Mouse (Mus musculus): Measurements from ENCODE around the gene Hist1h2af. TPM values are rescaled to one million over a fixed set of nuclear protein-coding genes. Genes with fewer than 3 reads are reported as not detected.
A peak's percentile ranks its signal among the peaks of the same experiment; 100 is the strongest.
"Not testable (repeated sequence)": the region's sequence is repeated elsewhere in the genome, so short reads cannot be mapped to it uniquely, and the experiment has no call there.

Hist1h2af gene
- polyA plus RNA-seq, 1 experiment from 2014 or later = 9.5 TPM

- WGBS = under 1% methylated on average over 64 of the region's 70 CpGs
Measured at GRCm38 (mm10) chr13:23530901-23531875, 2.5 kb upstream of the Hist1h2af start, which contains the start of gene Hist1h4h. TSS of gene Hist1h4h (plus strand) at chr13:23531050.

DNA sequence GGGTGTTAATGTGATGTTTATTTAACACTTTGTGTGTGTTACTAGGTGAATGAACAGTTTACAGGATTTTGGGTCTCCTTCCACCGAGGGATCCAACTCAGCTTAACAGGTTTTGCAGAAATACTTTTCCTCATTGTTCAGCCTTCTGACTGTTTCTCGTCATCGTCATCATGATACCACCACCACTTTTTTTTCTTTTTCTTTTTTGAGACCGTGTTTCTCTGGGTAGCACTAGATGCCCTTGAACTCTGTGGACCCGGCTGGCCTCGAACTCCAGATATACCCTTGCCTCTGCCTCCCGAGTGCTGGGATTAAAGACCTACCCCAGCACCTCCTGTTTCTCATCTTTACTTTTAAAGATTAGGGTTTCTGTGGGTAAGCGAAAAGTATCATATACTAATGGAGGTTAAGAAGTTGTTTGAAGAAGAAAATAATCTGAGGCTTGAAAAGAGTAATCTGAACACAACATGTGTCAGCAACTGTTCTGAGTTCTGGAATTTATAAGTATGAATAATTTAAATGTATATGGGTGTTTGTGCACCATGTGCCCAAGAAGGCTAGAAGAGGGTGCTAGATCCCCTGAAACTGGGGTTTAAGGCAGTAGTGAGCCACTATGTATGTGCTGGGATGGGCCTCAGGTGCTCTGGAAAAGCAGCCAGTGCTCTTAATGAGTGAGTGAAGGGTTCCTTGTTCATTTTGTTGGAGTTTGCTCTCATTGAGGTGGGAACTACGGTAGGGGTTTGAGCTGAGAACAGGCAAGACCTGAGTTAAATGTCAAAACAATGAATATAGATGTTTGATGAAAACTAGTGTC lies 1.2 kb upstream of the Hist1h2af start:
- Histone ChIP-seq H3K4me1 (peaks cover 50% of the 10 kb centered on the region), H3K9me3 (replicated peaks) (no peaks in the 10 kb centered on the region), H3K4me3 (peak overlapping the region; percentile 65), H3K27me3 (ENCODE audit: low read depth, poor library complexity, severe bottlenecking) (no peaks in the 10 kb centered on the region), H3K27ac (replicated peaks) (peak overlapping the region; percentile 97), H3K36me3 (no peaks in the 10 kb centered on the region)
- WGBS = 28% methylated on average over 9 of the region's 9 CpGs
- DNase-seq (ENCODE audit: low spot score) = no peak

More at GRCm38 (mm10) chr13:23530901-23531875, 2.5 kb upstream of the Hist1h2af start, which contains the start of gene Hist1h4h:
- Histone ChIP-seq H3K27ac (replicated peaks) (peak within 1 kb of the TSS; percentile 97), H3K36me3 (no peaks in the 10 kb centered on the region), H3K9me3 (replicated peaks) (no peaks in the 10 kb centered on the region), H3K27me3 (ENCODE audit: low read depth, poor library complexity, severe bottlenecking) (no peaks in the 10 kb centered on the region), H3K4me1 (peaks cover 45% of the 10 kb centered on the region), H3K4me3 (peak within 1 kb of the TSS; percentile 65)
- peak; percentile 96 for DNase-seq (ENCODE audit: low spot score)

DNA sequence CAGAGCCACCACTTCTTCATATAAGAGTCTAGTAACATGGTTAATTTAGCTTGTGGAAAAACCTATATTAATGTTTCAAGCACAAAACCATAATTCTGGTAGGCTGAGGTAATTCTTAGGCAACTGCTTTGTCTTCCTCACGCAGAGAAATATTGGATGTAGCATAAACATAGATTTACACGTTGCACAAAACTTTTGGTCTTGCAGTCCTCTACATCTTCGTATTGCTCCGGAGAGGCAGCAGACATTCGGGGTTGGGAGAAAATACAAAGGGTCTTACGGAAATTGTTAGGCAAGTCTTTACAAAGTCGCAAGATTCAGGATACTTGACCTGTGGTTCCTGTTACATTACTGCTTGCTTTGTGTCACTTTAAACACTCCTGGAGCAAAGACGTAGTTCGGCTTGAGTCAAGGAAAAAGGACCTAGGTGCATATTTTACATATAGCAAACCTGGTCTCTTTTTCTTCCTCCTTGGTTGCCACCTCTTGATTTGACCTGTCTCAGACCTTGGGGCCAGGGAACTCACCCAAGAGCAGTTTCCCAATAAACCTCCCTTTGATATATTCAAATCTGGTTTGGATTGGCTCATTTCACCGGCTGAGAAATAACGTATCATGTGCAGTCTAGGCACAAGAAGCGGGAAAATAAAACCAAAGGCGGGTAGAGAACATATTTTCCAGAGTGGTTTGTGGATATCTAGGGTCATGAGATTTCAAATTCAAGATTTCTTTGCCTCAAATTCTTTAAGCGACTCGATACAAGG lies 844 bp downstream of the Hist1h2af start:
- H3K36me3 ChIP-seq = no peaks in the 10 kb centered on the region
- 2% methylated on average over 15 of the region's 15 CpGs for WGBS
- no peak for DNase-seq (ENCODE audit: low spot score)
- peak overlapping the region; percentile 65 for H3K4me3 ChIP-seq
- no peaks in the 10 kb centered on the region for H3K27me3 ChIP-seq (ENCODE audit: low read depth, poor library complexity, severe bottlenecking)
- H3K27ac ChIP-seq (replicated peaks) = peak overlapping the region; percentile 97
- peaks cover 47% of the 10 kb centered on the region for H3K4me1 ChIP-seq
- H3K9me3 ChIP-seq (replicated peaks) = no peaks in the 10 kb centered on the region

DNA sequence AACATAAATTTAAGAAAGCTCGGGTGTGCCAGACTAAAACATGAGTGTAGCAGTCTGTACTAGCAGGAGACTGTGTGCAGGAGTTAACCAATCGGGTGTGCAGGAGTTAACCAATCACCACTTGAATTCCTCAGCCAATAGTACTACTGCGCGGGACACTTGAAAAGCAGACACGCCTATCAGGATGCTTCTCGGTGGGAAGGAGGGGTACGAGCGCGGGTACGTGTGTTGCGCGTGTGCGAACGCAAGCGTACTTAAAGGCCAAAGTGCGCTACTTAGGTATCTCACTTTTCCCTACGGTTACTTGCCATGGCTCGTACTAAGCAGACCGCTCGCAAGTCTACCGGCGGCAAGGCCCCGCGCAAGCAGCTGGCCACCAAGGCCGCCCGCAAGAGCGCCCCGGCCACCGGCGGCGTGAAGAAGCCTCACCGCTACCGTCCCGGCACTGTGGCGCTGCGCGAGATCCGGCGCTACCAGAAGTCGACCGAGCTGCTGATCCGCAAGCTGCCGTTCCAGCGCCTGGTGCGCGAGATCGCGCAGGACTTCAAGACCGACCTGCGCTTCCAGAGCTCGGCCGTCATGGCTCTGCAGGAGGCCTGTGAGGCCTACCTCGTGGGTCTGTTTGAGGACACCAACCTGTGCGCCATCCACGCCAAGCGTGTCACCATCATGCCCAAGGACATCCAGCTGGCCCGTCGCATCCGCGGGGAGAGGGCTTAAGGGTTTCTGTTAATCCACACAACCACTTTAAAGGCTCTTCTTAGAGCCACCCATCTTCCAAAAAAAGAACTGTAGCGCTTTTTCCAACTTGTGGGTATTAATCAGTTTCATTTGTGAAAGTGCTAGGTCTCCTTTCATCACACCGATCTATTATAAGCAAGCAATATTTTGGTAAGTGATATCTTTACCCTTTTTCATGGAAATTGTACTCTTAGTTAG lies 1.7 kb downstream of the Hist1h2af start, which contains the start of gene Hist1h3g:
Hist1h3g (plus strand) TSS at position 286 of the 939 bp plus-strand sequence.
- Histone ChIP-seq H3K27ac (replicated peaks) (peak within 1 kb of the TSS; percentile 97), H3K4me1 (peaks cover 44% of the 10 kb centered on the region), H3K4me3 (peak within 1 kb of the TSS; percentile 65)
- not testable (repeated sequence) for H3K27me3 ChIP-seq (ENCODE audit: low read depth, poor library complexity, severe bottlenecking); H3K9me3 ChIP-seq (replicated peaks); H3K36me3 ChIP-seq
- under 1% methylated on average over 53 of the region's 62 CpGs for WGBS
- peak; percentile 92 for DNase-seq (ENCODE audit: low spot score)

- H3K4me3 ChIP-seq = peak overlapping the region; percentile 65
- DNase-seq (ENCODE audit: low spot score) = no peak
- no peaks in the 10 kb centered on the region for H3K27me3 ChIP-seq (ENCODE audit: low read depth, poor library complexity, severe bottlenecking)
- H3K4me1 ChIP-seq = peaks cover 44% of the 10 kb centered on the region
- no peaks in the 10 kb centered on the region for H3K9me3 ChIP-seq (replicated peaks)
- peak overlapping the region; percentile 97 for H3K27ac ChIP-seq (replicated peaks)
- 23% methylated on average over 7 of the region's 7 CpGs for WGBS
- no peaks in the 10 kb centered on the region for H3K36me3 ChIP-seq
Measured at GRCm38 (mm10) chr13:23536076-23536822, 2.5 kb downstream of the Hist1h2af start.

DNA sequence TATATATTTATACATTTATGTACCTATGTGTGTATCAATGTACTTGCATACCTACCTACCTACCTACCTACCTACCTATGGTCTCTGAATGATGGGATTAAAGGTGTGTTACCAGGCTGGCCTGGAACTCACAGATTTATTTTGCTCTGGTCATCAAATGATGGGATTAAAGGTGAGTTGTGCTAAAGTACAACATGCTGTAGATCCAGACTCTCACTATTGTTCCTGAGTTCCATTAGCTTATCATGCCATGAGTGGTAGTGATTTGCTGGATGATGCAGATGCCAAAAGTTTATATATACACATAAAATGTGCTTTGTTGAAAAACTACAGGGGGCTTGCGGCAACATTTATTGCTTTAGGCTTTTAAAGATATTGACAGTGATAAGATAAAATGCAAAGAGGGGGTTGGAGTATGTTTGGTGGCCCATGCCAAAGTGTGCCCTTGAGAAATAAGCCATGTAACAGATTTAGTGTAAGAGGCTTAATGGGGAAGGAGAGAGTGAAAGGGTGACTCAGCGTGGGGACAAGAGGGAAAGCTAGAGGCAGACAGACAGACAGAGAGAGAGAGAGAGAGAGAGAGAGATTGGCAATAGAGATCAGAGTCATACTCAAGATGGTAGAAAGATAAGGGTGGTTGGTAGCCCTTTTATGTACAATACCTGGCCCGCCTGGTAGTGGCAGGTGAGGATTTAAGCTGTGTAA lies 3.5 kb downstream of the Hist1h2af start:
- DNase-seq (ENCODE audit: low spot score) = no peak
- no peaks in the 10 kb centered on the region for H3K36me3 ChIP-seq
- H3K27ac ChIP-seq (replicated peaks) = peak overlapping the region; percentile 97
- peak overlapping the region; percentile 65 for H3K4me3 ChIP-seq
- no peaks in the 10 kb centered on the region for H3K27me3 ChIP-seq (ENCODE audit: low read depth, poor library complexity, severe bottlenecking)
- H3K4me1 ChIP-seq = peaks cover 47% of the 10 kb centered on the region
- WGBS = 82% methylated on average over 3 of the region's 3 CpGs
- no peaks in the 10 kb centered on the region for H3K9me3 ChIP-seq (replicated peaks)

DNA sequence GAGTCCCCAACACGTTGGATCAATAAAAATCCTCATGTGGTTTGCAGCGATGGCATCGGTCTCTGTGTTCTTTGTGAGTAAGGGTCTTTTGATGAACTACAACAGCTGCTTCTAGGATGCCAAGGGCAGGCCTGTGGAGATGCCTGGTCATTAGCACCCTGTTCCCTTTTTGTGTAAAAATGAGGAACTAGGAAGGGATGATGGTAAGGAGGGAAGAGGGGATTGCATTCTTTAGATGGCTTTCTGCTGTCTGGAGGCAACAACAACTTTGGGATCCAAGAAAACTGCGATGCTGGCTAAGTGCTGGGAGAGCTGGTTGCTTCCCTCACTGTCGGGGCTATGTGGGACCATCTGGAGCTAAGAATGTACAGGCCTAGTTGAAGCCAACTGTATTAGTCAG lies 4.5 kb downstream of the Hist1h2af start:
- no peaks in the 10 kb centered on the region for H3K27me3 ChIP-seq (ENCODE audit: low read depth, poor library complexity, severe bottlenecking)
- WGBS = 84% methylated on average over 5 of the region's 5 CpGs
- H3K9me3 ChIP-seq (replicated peaks) = no peaks in the 10 kb centered on the region
- H3K36me3 ChIP-seq = no peaks in the 10 kb centered on the region
- H3K4me1 ChIP-seq = peaks cover 42% of the 10 kb centered on the region
- peak overlapping the region; percentile 61 for H3K27ac ChIP-seq (replicated peaks)
- no peak for DNase-seq (ENCODE audit: low spot score)
- 0 out of 2 replicates have a peak overlapping the region, but pooled peaks have one; percentile 7 for H3K4me3 ChIP-seq

DNA sequence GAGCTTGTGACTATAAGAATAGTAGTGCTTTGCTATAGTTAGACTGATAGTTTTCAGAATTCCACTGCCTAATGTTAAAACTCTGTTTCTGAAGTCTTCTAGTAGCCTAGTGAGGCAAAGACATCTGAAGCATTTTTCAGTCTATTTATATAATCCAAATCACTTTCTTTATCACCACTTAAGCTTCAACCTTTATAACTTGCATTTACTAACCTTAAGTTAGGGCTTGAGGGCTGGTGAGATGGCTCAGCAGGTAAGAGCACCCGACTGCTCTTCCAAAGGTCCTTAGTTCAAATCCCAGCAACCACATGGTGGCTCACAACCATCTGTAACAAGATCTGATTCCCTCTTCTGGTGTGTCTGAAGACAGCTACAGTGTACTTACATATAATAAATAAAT lies 6.1 kb downstream of the Hist1h2af start:
- H3K9me3 ChIP-seq (replicated peaks); DNase-seq (ENCODE audit: low spot score); H3K36me3 ChIP-seq; H3K27ac ChIP-seq (replicated peaks); H3K4me3 ChIP-seq; H3K27me3 ChIP-seq (ENCODE audit: low read depth, poor library complexity, severe bottlenecking): not testable (repeated sequence)
- WGBS = 72% methylated on average over 1 of the region's 1 CpGs
- peaks cover 34% of the 10 kb centered on the region for H3K4me1 ChIP-seq

GRCm38 (mm10) chr13:23541497-23541896 lies 7.8 kb downstream of the Hist1h2af start:
- Histone ChIP-seq H3K27me3 (ENCODE audit: low read depth, poor library complexity, severe bottlenecking) (no peaks in the 10 kb centered on the region), H3K36me3 (no peaks in the 10 kb centered on the region), H3K4me3 (peak overlapping the region; percentile 60; the same call in 1 of the 2 replicates), H3K9me3 (replicated peaks) (no peaks in the 10 kb centered on the region), H3K27ac (replicated peaks) (peak overlapping the region; percentile 95), H3K4me1 (peaks cover 32% of the 10 kb centered on the region)
- DNase-seq (ENCODE audit: low spot score) = no peak
- WGBS = 83% methylated on average over 3 of the region's 3 CpGs

DNA sequence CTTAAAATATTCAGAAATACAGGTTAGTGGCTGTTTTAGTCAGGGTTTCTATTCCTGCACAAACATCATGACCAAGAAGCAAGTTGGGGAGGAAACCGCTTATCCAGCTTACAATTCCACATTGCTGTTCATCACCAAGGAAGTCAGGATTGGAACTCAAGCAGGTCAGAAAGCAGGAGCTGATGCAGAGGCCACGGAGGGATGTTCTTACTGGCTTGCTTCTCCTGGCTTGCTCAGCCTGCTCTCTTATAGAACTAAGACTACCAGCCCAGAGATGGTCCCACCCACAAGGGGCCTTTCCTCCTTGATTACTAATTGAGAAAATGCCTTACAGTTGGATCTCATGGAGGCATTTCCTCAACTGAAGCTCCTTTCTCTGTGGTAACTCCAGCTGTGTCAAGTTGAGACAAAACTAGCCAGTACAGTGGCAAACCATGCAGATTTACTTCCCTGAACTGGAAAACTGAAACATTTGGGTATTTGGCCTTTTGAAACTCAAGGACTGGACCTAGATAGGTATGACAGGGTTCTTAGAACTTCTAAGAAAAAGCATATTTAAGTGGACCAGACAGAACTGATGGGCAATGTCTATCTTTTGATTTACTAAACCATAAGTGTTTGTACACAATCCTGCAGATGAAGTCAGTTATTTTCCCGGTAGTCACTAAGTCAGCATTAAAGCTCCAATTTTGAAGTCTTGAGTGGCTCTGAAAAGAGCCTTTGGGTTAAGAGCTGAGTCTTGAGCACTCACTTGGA lies 8.7 kb downstream of the Hist1h2af start:
- not testable (repeated sequence) for H3K27me3 ChIP-seq (ENCODE audit: low read depth, poor library complexity, severe bottlenecking); DNase-seq (ENCODE audit: low spot score); H3K36me3 ChIP-seq; H3K9me3 ChIP-seq (replicated peaks)
- Histone ChIP-seq H3K4me1 (peaks cover 23% of the 10 kb centered on the region), H3K4me3 (peak overlapping the region; percentile 60), H3K27ac (replicated peaks) (peak overlapping the region; percentile 95)
- WGBS = 3% methylated on average over 3 of the region's 3 CpGs
